Mouse (Mus musculus) cerebellum, adult 2 months (tissue): ENCODE results near the gene Atmin.

Source experiments
- CTCF ChIP-seq: fragments of 200-500 bp; IDR thresholded peaks from 2 replicates; pipeline ENCODE4 v1.5.1; 2011; ENCODE audit warnings: low read depth, mild to moderate bottlenecking, control low read depth, low read length, moderate library complexity, borderline replicate concordance; ENCODE audit not compliant: insufficient read depth
- POLR2A ChIP-seq: fragments of 200-500 bp; IDR thresholded peaks from 2 replicates; pipeline ENCODE4 v1.6.1; 2011; ENCODE audit warnings: low read length, control low read depth, borderline replicate concordance; ENCODE audit not compliant: insufficient read depth

DNA sequence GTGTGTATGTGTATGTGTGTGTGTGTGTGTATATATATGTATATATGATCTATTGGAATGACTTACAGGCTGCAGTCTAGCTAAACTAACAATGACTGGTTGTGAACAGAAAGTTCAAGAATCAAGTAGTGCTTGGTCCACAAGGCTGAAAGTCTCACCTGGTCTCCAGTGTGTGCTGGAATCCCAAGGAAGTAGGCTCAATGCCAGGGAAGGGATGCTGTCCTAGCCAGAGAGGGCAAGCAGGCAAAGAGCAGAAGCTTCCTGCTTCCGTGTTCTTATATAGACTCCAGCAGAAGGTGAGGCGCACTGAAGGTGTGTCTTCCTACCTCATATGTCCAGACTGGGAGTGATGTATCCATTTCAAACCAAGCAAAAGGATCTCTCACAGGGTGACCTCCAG lies 8.6 kb downstream of the Atmin start:
- TF ChIP-seq CTCF, result no peak
- TF ChIP-seq POLR2A, result no peak
